Mouse (Mus musculus) ES-Bruce4 (cell line): Measurements from ENCODE around the gene Mef2b. TPM values are rescaled to one million over a fixed set of nuclear protein-coding genes. Genes with fewer than 3 reads are reported as not detected.

ENCODE experiments used
- H3K27ac ChIP-seq: 2 replicates; pipeline ENCODE4 v1.5.1; 2012; ENCODE audit warnings: low read length, inconsistent platforms; ENCODE audit not compliant: insufficient read depth
- H3K27me3 ChIP-seq: 2 replicates; pipeline ENCODE4 v1.6.1; 2012; ENCODE audit warnings: mild to moderate bottlenecking, low read length, inconsistent platforms; ENCODE audit not compliant: control insufficient read depth, poor library complexity, insufficient read depth, severe bottlenecking
- H3K36me3 ChIP-seq: 2 replicates; pipeline ENCODE4 v1.6.1; 2012; ENCODE audit warnings: inconsistent platforms, mild to moderate bottlenecking, low read length, moderate library complexity; ENCODE audit not compliant: control insufficient read depth, poor library complexity, insufficient read depth, severe bottlenecking
- H3K4me1 ChIP-seq: one replicate; pipeline ENCODE4 v1.8.1; 2011; ENCODE audit warnings: low read length; ENCODE audit not compliant: control insufficient read depth, insufficient read depth
- H3K4me3 ChIP-seq: 2 replicates; pipeline ENCODE4 v1.5.1; 2011; ENCODE audit warnings: low read depth, mild to moderate bottlenecking, low read length
- H3K9ac ChIP-seq: 2 replicates; pipeline ENCODE4 v1.6.1; 2012; ENCODE audit warnings: low read depth, mild to moderate bottlenecking, inconsistent platforms; ENCODE audit not compliant: poor library complexity, severe bottlenecking
- H3K9me3 ChIP-seq: replicated peaks from 2 replicates; pipeline ENCODE4 v1.6.1; 2012; ENCODE audit warnings: mild to moderate bottlenecking, low read length, inconsistent platforms; ENCODE audit not compliant: control insufficient read depth, poor library complexity, insufficient read depth, severe bottlenecking
- CTCF ChIP-seq: IDR thresholded peaks from one replicate; pipeline ENCODE4 v1.8.1; 2011; ENCODE audit warnings: low read depth, low read length
- EP300 ChIP-seq: IDR thresholded peaks from 2 replicates; pipeline ENCODE4 v1.6.1; 2011; ENCODE audit warnings: low read depth, low read length; ENCODE audit not compliant: insufficient read depth
- POLR2A ChIP-seq: IDR thresholded peaks from one replicate; pipeline ENCODE4 v1.8.1; 2011; ENCODE audit warnings: low read length; ENCODE audit not compliant: insufficient read depth
- polyA plus RNA-seq: library from polyadenylated mRNA; stranded (reverse); fragments of >200 nt; gene quantifications from 2 replicates; pipeline ENCODE4 v1.2.4, GENCODE M21; 2011; ENCODE audit warnings: low read depth; ENCODE audit not compliant: missing spikeins, insufficient read depth, insufficient read length

Mef2b gene
- polyA plus RNA-seq: 4.4 and 5.8 TPM in 2 replicates

DNA sequence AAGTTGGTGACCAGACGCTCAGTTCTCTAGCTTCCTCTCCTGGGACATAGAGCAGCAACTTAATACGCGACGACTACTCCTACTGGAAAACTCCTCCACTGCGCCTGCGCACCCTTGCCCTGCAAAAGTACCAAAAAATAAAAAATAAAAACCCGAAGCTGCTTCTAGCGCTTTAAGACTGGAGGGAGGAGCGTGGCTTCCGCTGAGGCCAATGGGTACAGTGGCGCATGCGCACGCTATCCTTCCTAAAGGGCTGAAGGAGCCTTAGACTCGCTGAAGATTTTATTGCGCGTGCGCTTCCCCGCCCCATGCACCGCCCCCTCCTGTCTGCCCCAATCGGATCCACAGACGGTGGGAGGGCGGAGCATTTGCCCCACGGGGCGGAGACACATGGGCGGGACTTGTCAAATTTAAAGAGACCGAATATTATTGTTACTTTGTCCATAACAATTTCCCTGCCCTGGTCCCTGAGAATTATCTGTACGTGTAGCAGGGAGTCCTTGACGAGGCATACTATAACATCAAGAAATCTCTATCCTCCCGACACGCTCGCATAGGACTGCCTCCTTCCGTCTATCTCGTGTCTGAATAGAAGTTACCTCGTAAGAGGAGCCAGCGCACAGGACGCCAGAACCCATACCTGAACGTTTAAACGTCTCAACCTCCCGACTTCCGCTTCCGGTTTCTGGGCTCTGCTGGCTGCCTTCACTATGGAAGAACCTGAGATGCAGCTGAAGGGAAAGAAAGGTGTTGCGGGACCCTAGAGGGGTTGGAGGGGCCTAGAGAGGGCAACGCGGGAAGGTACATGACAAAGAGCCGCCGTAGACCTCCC is at the start of gene Mef2b, which contains the start of the genes Rfxank and Borcs8:
Gene Mef2b, plus strand, starts transcription at position 686 of the 832 bp plus-strand sequence.
Gene Rfxank, minus strand, starts transcription at position 129 of the 832 bp plus-strand sequence.
Gene Borcs8, plus strand, starts transcription at position 474 of the 832 bp plus-strand sequence.
- Histone ChIP-seq H3K36me3 (peaks cover 18% of the 10 kb centered on the region), H3K4me3 (peak within 1 kb of the TSS; percentile 93), H3K4me1 (peaks cover 3% of the 10 kb centered on the region), H3K27me3 (no peaks in the 10 kb centered on the region), H3K9me3 (no peaks in the 10 kb centered on the region), H3K27ac (peak within 1 kb of the TSS; percentile 54), H3K9ac (peak within 1 kb of the TSS; percentile 81)
- TF ChIP-seq EP300 (no peak), CTCF (no peak), POLR2A (peak; percentile 15)

DNA sequence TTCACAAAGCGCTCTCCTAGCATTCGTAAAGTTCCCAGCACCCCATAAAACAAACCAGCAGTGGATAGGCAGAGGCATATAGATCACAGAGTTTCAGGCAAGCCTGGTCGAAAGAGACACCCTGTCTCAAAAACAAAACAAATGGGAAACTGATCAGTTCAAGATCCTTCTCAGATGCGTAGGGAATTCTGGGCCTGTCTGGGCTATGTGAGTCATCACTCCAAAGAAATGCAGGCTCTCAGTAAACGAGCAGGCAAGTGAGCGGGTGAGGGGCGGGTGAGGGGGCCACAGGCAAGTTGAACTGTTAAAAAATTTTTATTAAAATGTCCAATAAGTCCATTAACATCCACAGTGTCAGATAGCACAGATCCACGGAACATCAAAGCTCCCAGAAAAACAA is 46.7 kb upstream of the Mef2b start:
- no peaks in the 10 kb centered on the region for H3K4me1 ChIP-seq

DNA sequence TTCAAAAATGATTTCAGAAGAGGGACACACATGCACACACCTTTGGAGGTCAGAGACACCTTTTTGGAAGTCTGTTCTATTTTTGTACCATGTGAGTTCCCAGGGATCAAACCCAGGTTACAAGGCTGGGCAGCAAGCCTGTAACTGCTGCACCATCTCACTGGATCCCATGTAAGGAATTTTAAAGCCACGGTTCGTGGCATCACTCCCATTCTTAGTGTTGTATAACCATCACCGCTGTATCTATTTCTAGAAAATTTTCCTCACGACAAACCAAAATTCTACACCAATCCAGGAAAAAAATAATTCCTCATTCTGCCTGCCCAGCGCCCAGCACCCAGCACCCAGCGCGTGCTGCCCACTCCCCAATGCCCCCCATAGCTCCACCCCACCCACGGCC is 40.2 kb upstream of the Mef2b start:
- Histone ChIP-seq H3K4me1 (peaks cover 2% of the 10 kb centered on the region), H3K4me3 (no peak overlapping the region), H3K36me3 (no peaks in the 10 kb centered on the region), H3K27me3 (no peaks in the 10 kb centered on the region), H3K9me3 (no peaks in the 10 kb centered on the region), H3K27ac (no peak overlapping the region), H3K9ac (no peak overlapping the region)
- TF ChIP-seq EP300: no peak
- no peak for TF ChIP-seq CTCF
- no peak for TF ChIP-seq POLR2A

More for the DNA sequence above, 46.7 kb upstream of the Mef2b start:
- Histone ChIP-seq H3K4me3 (no peak overlapping the region), H3K9ac (peak overlapping the region; percentile 28; the same call in 1 of the 2 replicates), H3K9me3 (no peaks in the 10 kb centered on the region), H3K36me3 (no peaks in the 10 kb centered on the region), H3K27me3 (no peaks in the 10 kb centered on the region), H3K27ac (peak overlapping the region; percentile 25; the same call in 1 of the 2 replicates)
- TF ChIP-seq EP300 (no peak), POLR2A (no peak), CTCF (no peak)

DNA sequence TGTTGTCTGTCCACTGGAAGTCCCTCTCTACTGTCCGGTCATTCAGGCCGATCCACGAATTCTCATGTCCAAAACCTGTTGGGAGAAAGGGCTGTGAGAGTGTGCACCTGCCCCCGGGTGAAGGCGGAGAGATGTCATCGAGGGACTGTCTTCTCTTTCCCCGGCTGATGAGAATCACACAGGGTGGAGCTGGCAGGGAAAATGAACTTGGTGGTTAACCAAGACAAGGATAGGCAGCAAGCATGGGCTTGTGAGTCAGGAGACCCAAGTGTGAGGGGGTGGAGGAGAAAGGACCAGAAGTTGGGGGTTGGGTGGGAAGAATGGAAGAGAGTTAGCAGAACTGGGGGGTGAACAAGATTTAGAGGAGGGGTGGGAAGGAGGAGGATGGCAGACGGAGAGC is 39.3 kb upstream of the Mef2b start:
- peaks cover 2% of the 10 kb centered on the region for H3K4me1 ChIP-seq
- H3K27me3 ChIP-seq: no peaks in the 10 kb centered on the region
- no peak overlapping the region for H3K4me3 ChIP-seq
- H3K27ac ChIP-seq: no peak overlapping the region
- no peak for TF ChIP-seq CTCF
- TF ChIP-seq POLR2A: no peak
- no peak for TF ChIP-seq EP300
- H3K36me3 ChIP-seq: no peaks in the 10 kb centered on the region
- H3K9me3 ChIP-seq: no peaks in the 10 kb centered on the region
- no peak overlapping the region for H3K9ac ChIP-seq

DNA sequence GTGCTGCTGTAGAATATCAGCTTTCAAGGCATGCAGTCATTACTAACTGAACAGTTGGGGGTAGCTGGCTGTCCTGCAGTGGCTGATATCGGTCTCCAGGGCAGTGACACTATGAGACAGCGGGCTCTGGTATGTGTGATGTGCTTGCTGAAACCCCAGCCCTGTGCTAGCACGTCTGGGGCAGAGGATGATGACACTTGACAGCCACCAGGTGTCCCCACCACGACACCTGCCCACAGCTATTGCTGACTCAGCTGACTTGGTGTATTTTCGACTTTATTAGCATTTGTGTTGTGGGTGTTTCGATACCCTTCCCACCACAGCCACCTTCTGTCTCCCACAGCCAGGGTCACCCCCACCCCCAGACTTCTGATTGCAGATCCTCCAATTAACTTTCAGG is 35.0 kb upstream of the Mef2b start:
- Histone ChIP-seq H3K4me1 (peaks cover 2% of the 10 kb centered on the region), H3K9me3 (no peaks in the 10 kb centered on the region), H3K27me3 (no peaks in the 10 kb centered on the region), H3K27ac (no peak overlapping the region), H3K4me3 (no peak overlapping the region), H3K9ac (no peak overlapping the region), H3K36me3 (no peaks in the 10 kb centered on the region)
- peak; percentile 63; the same call in 1 of the 2 replicates for TF ChIP-seq EP300
- TF ChIP-seq POLR2A: no peak
- peak; percentile 95 for TF ChIP-seq CTCF

DNA sequence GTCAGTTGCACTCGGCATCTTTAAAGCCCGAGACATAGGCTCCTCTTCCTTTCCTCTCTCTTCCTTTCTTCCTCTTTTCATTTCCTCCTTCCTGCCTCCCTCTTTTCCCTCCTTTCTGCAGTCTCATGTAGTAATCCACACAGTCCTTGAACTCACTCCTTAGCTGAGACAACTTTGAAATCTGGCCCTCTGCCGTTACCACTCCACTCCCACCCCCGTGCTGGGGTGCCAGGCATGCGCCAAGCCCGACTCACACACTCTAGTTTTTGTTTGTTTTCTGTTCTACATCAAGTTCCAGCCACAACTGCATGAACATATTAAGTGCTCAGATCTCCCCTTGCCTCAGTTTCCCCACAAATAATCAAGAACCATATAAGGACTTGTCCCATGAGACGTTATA is 34.6 kb upstream of the Mef2b start:
- no peaks in the 10 kb centered on the region for H3K36me3 ChIP-seq
- no peak for TF ChIP-seq EP300
- no peak for TF ChIP-seq CTCF
- TF ChIP-seq POLR2A: no peak
- H3K27ac ChIP-seq: no peak overlapping the region
- no peaks in the 10 kb centered on the region for H3K9me3 ChIP-seq
- no peak overlapping the region for H3K4me3 ChIP-seq
- no peaks in the 10 kb centered on the region for H3K27me3 ChIP-seq
- H3K9ac ChIP-seq: no peak overlapping the region
- peaks cover 2% of the 10 kb centered on the region for H3K4me1 ChIP-seq
